Mouse (Mus musculus) embryonic facial prominence, embryonic 14.5 days (tissue): ENCODE data around the gene Tmem178. TPM values are rescaled to one million over a fixed set of nuclear protein-coding genes. Genes with fewer than 3 reads are reported as not detected.

Experiments used
- ATAC-seq: fragments of 200-750 bp; cut with Nextera tagmentation; 2 replicates; pipeline ENCODE4 v1.8.0; 2017; ENCODE audit warnings: low read depth, moderate number of reproducible peaks, moderate TSS enrichment
- DNase-seq: peaks from one replicate; pipeline ENCODE4 v3.0.0-alpha.2; 2015; ENCODE audit warnings: low spot score
- H3K27ac ChIP-seq: fragments of 300-500 bp; sonication (generic); replicated peaks from 2 replicates; pipeline ENCODE4 v1.5.1; 2014; ENCODE audit warnings: low read depth, mild to moderate bottlenecking, low read length, moderate library complexity
- H3K27me3 ChIP-seq: fragments of 300-500 bp; sonication (generic); replicated peaks from 2 replicates; pipeline ENCODE4 v1.6.1; 2014; ENCODE audit warnings: low read length; ENCODE audit not compliant: control insufficient read depth, insufficient read depth
- H3K36me3 ChIP-seq: fragments of 300-500 bp; sonication (generic); 2 replicates; pipeline ENCODE4 v1.6.1; 2014; ENCODE audit warnings: low read length, mixed read lengths; ENCODE audit not compliant: control insufficient read depth, insufficient read depth
- H3K4me1 ChIP-seq: fragments of 300-500 bp; sonication (generic); 2 replicates; pipeline ENCODE4 v1.6.1; 2014; ENCODE audit warnings: antibody characterized with exemption, low read length; ENCODE audit not compliant: control insufficient read depth, insufficient read depth
- H3K4me2 ChIP-seq: fragments of 300-500 bp; sonication (generic); 2 replicates; pipeline ENCODE4 v1.6.1; 2014; ENCODE audit warnings: low read depth, mild to moderate bottlenecking, low read length, moderate library complexity, mixed read lengths
- H3K4me3 ChIP-seq: fragments of 300-500 bp; sonication (generic); 2 replicates; pipeline ENCODE4 v1.5.1; 2014; ENCODE audit warnings: low read depth, mild to moderate bottlenecking, low read length
- H3K9ac ChIP-seq: fragments of 300-500 bp; sonication (generic); 2 replicates; pipeline ENCODE4 v1.6.1; 2014; ENCODE audit warnings: low read depth, mild to moderate bottlenecking, low read length, moderate library complexity, mixed read lengths
- H3K9me3 ChIP-seq: fragments of 300-500 bp; sonication (generic); 2 replicates; pipeline ENCODE4 v1.6.1; 2016; ENCODE audit warnings: low read length; ENCODE audit not compliant: control insufficient read depth
- WGBS: fragments of 180-500 bp; shearing (Covaris S2); extraction: QIAGEN DNeasy Blood & Tissue Kit; methylation state at CpG from one replicate; pipeline ENCODE4 v1.1.7; 2014; 5-methylcytosine and 5-hydroxymethylcytosine counted together
- polyA plus RNA-seq: library from polyadenylated mRNA; unstranded; fragments of >200 nt; fragmentation: Nextera tagmentation; extraction: Ambion mirVana; gene quantifications from 2 replicates; pipeline ENCODE4 v1.2.1, GENCODE M21; 2014

Tmem178 gene
- polyA plus RNA-seq, 1 experiment from 2014 or later = 4.5 TPM

DNA sequence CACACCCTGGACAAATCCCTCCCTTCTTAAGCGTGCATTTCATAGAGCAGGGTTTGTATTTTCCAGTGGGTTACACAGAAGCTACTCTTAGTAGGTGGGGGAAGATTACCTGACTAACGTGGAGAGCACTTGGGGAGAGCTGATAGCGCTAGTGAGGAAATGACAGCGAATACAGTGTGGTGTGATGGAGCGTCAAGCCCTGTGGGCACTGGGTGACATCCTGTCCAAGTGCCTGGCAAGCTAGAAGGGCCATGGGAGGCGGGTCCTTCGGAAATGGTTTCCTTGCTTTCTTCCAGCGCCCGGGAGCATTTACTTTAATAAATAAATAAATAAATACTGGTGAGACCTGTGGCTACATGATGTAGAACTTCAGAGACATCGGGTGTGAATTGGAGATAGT, 5.5 kb downstream of the Tmem178 start:
- Histone ChIP-seq H3K27me3 (peaks cover 18% of the 10 kb centered on the region), H3K4me3 (no peak overlapping the region), H3K36me3 (no peaks in the 10 kb centered on the region), H3K9me3 (no peaks in the 10 kb centered on the region), H3K9ac (no peak overlapping the region), H3K27ac (no peak overlapping the region), H3K4me2 (no peak overlapping the region), H3K4me1 (no peaks in the 10 kb centered on the region)
- DNase-seq (no peak), ATAC-seq (no peak)
- 86% methylated on average over 10 of the region's 10 CpGs for WGBS

DNA sequence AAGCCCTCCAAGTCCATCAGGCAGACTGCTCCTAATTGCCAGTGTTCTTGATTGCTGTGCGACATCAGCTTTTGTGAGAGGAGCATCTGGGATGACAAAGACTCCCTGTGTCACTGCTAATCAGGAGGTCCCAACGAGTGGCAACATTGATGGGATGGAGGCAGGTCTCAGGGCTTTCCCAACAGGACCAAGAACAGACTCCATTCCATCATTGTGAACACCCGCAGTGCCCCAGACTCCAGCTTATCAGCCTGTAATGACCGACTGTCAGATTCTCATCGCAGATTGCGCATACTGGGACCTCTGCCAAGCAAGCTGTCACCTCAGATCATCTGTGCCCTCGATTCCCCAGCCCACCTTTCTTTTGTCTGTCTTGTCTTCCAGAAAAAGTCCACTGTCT, 7.9 kb downstream of the Tmem178 start:
- Histone ChIP-seq H3K27me3 (peaks cover 2% of the 10 kb centered on the region), H3K4me2 (no peak overlapping the region), H3K36me3 (no peaks in the 10 kb centered on the region), H3K9me3 (no peaks in the 10 kb centered on the region), H3K4me1 (no peaks in the 10 kb centered on the region), H3K4me3 (no peak overlapping the region), H3K9ac (no peak overlapping the region), H3K27ac (no peak overlapping the region)
- no peak for ATAC-seq
- DNase-seq = no peak
- WGBS = 65% methylated on average over 7 of the region's 7 CpGs

DNA sequence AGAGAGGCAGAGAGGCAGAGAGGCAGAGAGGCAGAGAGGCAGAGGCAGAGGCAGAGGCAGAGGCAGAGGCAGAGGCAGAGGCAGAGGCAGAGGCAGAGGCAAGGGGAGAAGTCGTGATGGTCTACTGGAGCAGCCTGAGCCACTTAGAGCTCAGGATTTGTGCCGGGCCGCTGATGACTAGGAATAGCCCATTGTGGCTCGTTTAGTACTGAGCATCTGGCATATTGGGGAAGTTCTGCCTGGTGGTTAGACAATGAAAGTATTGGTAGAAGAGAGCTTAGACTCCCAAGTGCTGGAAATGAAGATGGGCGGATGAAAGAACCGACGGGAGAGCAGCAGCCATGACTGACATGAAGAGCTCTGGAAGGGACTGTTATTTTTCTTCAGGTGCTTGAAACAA, 11.0 kb downstream of the Tmem178 start:
- Histone ChIP-seq H3K4me2 (no peak overlapping the region), H3K36me3 (no peaks in the 10 kb centered on the region), H3K4me1 (no peaks in the 10 kb centered on the region), H3K9me3 (0 out of 2 replicates have a peak, but pooled peaks cover 5% of the 10 kb centered on the region), H3K9ac (no peak overlapping the region), H3K27ac (no peak overlapping the region), H3K27me3 (no peaks in the 10 kb centered on the region), H3K4me3 (no peak overlapping the region)
- ATAC-seq = no peak
- WGBS = 67% methylated on average over 7 of the region's 7 CpGs
- no peak for DNase-seq

DNA sequence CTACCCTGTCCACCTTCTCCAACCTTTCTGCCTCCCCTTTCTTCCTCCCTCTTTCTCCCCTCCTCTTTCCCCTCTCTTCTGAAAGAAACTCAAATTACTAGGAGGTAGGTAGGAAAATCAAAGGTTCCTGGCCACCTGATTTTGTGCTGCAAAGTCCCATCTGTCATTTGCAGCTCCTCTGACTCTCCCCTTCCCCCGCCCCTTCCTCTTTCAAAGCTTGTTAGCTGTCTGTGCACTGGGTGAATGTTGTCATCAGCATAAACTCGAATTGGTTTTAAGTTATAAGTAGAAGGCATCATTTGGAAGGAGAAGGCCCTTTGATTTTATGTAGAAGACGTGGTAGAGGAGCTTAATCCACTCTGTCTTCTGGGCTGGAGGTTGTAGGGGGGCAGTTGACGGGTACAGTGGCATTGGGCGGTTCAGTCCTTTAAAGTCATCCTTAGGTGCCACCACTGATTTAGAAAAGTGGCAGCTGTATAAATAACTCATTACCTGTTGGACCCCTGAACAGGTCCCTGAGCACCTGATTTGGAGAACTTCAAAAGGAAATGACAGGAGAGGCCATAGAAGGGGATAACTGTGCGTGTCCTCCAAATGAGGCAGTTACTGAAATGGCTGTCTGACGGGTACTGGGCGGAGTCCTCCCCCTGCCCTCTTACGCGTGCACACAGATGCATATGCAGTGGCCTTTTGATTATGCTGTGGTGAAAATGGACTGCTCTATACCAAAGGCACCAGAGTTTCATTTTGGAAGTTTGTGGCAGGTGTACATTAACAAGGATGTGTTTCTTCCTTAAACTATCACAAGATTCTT, 11.8 kb downstream of the Tmem178 start:
- 79% methylated on average over 10 of the region's 10 CpGs for WGBS

DNA sequence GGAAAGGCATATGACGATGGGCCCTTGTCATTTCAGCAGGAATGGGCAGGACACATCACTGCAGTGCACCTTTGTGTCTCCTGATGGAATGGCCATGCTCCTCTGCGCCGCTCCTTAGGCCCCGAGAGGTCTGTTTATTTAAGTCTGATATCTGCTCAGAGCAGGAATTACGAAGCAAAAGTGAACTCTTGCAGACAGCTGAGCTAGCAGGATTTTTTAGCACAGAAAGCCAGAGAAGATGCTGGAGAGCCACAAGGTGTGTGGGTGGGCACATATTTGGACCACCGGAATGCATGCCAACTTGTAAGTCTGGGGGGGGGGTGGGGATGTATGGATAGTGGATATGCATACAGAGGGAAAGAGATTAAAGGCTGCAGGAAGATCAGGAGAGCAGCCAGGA, 13.9 kb downstream of the Tmem178 start:
- 79% methylated on average over 6 of the region's 6 CpGs for WGBS
- no peak overlapping the region for H3K4me3 ChIP-seq
- H3K9ac ChIP-seq = no peak overlapping the region
- 0 out of 2 replicates have a peak, but pooled peaks cover 8% of the 10 kb centered on the region for H3K9me3 ChIP-seq
- DNase-seq (no peak), ATAC-seq (no peak)
- no peaks in the 10 kb centered on the region for H3K4me1 ChIP-seq
- no peaks in the 10 kb centered on the region for H3K36me3 ChIP-seq
- no peaks in the 10 kb centered on the region for H3K27me3 ChIP-seq
- no peak overlapping the region for H3K4me2 ChIP-seq
- H3K27ac ChIP-seq = no peak overlapping the region

More for the DNA sequence above, 11.8 kb downstream of the Tmem178 start:
- Histone ChIP-seq H3K27ac (no peak overlapping the region), H3K9ac (no peak overlapping the region), H3K4me3 (no peak overlapping the region), H3K36me3 (no peaks in the 10 kb centered on the region), H3K4me1 (no peaks in the 10 kb centered on the region), H3K27me3 (no peaks in the 10 kb centered on the region), H3K9me3 (0 out of 2 replicates have a peak, but pooled peaks cover 8% of the 10 kb centered on the region), H3K4me2 (no peak overlapping the region)
- DNase-seq = no peak
- ATAC-seq = no peak

DNA sequence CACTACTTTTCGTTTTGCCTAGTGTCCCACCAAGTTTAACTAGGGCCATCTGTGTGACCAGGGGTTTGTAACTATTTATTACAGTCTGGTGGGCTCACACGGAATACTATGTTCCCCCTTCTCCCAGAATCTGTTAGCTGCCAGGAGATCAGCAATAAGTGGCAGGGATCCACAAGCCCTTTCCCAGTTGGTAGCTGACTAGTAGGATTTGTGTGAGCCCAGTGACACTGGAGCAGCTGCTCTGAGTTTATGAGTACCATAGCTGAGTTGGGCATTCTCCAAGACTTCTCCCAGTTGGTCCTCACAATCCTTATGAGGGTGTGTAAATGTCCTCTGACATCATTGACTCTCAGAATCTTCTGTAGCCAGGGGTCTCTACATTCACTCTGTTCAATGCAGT, 15.4 kb downstream of the Tmem178 start:
- WGBS = 46% methylated on average over 2 of the region's 2 CpGs
- DNase-seq = no peak
- no peaks in the 10 kb centered on the region for H3K4me1 ChIP-seq

DNA sequence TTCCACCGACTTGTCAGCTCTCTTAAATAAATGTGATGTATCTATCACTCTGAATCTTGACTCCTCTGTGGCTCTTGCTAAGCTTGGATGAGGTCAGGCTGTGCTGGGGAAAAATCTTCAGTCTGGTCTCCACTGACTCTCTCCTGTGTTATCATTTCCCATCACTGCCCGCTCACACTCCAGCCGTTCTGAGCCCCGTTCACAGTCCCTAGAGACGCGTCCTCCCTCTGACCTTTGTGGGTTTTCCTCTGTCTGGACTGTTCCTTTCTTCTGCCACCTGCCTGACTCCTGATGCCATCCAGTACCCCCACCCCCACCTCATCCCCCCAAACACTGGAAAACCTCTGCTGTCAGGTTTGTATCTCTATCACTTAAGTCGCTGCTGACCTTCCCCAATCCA, 23.0 kb downstream of the Tmem178 start:
- Histone ChIP-seq H3K27ac (no peak overlapping the region), H3K4me3 (no peak overlapping the region), H3K4me1 (peaks cover 13% of the 10 kb centered on the region; the same call in 1 of the 2 replicates), H3K27me3 (0 out of 2 replicates have a peak, but pooled peaks cover 3% of the 10 kb centered on the region), H3K9me3 (no peaks in the 10 kb centered on the region), H3K4me2 (no peak overlapping the region), H3K36me3 (no peaks in the 10 kb centered on the region), H3K9ac (no peak overlapping the region)
- no peak for DNase-seq
- ATAC-seq = no peak
- 45% methylated on average over 7 of the region's 7 CpGs for WGBS

More for the DNA sequence above, 15.4 kb downstream of the Tmem178 start:
- no peak overlapping the region for H3K4me3 ChIP-seq
- H3K27me3 ChIP-seq = no peaks in the 10 kb centered on the region
- no peak overlapping the region for H3K27ac ChIP-seq
- 0 out of 2 replicates have a peak, but pooled peaks cover 8% of the 10 kb centered on the region for H3K9me3 ChIP-seq
- H3K9ac ChIP-seq = no peak overlapping the region
- no peak overlapping the region for H3K4me2 ChIP-seq
- no peaks in the 10 kb centered on the region for H3K36me3 ChIP-seq
- no peak for ATAC-seq

DNA sequence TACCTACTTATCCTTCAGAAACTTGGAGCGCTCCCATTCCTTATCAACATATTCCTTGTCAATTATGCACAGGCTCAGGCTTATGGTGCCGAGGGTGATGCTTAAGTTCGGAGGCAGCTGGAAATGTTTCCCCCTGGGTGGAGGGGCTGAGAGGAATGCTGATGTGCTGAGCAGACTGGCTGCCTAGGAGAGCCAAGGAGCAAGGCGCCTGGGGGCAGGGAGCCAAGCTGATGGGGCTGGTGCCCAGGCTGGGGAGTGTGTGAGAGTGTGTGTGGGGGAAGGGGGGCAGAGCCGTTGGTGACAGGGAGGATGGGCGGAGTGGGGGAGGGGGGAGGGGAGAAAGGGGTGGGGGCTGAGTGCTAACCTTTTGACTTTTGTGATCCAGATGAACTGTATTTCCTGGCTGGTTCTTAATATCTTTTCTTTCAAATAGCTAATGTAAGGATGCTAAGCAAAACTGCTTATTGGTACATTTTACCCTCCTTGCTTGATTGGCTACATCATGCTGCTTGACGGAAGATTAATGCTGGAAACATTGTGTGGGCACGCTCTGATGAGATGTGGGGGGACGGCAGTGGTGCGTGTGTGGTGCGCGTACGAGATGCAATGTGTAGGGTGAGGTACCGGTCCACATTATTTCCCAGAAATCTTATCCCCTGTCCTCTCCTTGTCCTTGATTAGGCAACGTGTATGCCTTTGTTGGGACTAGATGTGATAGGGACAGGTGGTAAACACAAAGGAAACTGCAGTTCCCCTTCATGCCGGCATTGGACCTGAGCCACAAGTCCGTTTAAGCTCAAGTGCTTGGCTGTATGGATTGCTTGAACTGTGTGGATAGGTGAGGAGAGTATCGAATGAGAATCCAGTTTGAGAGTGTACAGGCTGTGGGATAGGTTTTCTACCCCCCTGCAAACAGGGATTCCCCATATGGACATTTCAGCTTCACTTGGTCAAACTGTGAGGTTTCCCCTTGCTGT, 25.5 kb downstream of the Tmem178 start:
- Histone ChIP-seq H3K9ac (no peak overlapping the region), H3K4me3 (no peak overlapping the region), H3K9me3 (no peaks in the 10 kb centered on the region), H3K4me2 (0 out of 2 replicates have a peak overlapping the region, but pooled peaks have one; percentile 0), H3K36me3 (no peaks in the 10 kb centered on the region), H3K27me3 (0 out of 2 replicates have a peak, but pooled peaks cover 3% of the 10 kb centered on the region), H3K4me1 (peaks cover 13% of the 10 kb centered on the region; the same call in 1 of the 2 replicates), H3K27ac (no peak overlapping the region)
- 37% methylated on average over 18 of the region's 18 CpGs for WGBS
- ATAC-seq = peak; percentile 86
- peak; percentile 68 for DNase-seq
